Mouse (Mus musculus): ENCODE results near the gene Cyp4a12a.
"Not testable (repeated sequence)": the region's sequence is repeated elsewhere in the genome, so short reads cannot be mapped to it uniquely, and the experiment has no call there.

Gene Cyp4a12a

DNA sequence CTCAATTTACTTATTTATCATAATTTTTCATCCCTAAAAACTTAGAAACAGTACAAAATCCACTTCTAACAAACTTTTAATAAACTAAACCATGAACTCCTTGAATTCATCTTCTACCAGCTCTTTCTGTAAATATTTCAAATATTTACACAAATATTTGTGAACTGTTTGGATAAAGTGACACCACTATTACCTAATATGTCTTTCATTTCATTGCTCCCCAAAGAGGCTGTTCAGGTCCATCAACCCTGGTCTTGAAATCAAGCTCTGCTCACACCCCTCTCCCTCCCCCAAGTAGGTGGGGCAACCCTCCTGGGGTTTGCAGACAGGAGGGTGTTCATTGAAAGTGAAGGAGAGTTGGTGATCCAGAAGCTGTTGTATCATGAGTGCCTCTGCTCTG is at the start of gene Cyp4a12a:
Cyp4a12a (plus strand) TSS at position 301 of the 400 bp plus-strand sequence.
- in situ Hi-C loops (cut with MseI, MboI): not testable (repeated sequence)

DNA sequence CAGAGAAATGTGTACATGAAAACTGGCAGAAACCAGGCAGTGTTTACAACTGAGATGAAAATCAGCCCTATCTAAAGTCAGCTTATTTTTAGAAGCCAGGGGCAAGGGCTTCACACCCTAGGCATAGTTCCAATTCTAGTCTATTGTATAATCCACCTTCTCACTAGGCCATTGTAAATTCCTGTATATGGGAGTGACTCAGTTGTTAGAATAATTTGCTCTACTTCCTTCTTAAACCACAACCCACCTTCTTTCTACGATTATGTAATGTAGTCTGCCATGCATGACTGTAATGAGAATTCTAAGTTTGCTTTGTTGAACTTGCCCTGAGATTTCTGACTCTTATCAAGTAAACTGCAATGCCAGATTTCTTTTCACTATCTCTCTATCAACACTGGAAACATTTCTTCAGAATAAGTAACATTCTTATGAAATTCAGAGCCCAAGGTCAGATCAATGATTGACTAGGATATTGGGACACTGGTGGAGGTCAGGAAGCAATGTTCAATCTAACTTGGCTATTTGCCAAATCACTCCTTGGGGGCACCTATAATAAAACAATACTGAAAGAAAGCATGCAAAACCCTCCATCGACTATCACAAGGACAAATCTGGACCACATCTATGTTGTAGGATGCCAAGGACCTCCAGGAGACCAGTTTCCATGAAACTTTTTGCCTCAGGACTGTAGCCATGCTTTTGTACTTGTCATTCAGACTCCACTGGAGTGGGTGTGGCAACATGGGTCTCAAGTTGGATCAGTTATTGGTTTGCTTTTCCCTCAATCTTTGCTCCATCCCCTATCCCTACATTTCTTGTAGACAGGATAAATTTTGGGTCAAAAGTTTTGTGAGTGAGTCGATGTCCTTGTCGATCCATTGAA is 33.9 kb upstream of the Cyp4a12a start:
- in situ Hi-C loops (cut with MseI, MboI): not testable (repeated sequence)

DNA sequence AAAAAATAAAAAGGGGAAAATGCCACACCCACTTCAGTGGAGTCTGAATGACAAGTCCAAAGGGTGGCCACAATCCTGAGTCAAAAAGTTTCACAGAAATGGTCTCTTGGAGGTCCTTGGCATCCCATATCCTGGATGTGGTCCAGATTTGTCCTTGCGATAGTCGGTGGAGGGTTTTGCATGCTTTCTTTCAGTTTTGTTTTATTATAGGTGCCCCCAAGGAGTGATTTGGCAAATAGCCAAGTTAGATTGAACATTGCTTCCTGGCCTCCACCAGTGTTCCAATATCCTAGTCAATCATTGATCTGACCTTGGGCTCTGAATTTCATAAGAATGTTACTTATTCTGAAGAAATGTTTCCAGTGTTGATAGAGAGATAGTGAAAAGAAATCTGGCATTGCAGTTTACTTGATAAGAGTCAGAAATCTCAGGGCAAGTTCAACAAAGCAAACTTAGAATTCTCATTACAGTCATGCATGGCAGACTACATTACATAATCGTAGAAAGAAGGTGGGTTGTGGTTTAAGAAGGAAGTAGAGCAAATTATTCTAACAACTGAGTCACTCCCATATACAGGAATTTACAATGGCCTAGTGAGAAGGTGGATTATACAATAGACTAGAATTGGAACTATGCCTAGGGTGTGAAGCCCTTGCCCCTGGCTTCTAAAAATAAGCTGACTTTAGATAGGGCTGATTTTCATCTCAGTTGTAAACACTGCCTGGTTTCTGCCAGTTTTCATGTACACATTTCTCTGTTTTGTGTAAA is 20.4 kb upstream of the Cyp4a12a start:
- in situ Hi-C loops (cut with MseI, MboI): not testable (repeated sequence)

DNA sequence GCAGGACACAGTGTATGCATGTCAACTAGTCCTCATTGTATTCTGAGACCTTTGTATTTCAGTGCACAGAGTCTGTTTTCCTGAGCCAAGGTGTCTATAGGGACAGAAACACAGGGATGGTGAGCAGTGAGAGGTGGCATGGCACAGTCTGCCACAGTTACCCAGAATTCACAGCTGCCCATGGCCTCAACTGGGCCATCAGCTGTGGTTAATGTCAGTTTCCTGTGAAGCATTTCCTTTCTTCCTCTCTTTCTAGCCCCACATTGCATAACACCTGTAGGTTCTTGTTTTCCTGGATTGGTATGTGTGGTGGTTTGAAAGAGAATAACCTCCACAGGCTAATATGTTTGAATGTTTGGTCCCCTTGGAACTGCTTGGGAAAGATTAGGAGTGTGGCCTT is 18.5 kb upstream of the Cyp4a12a start:
- in situ Hi-C loops (cut with MseI, MboI): no loop called here

DNA sequence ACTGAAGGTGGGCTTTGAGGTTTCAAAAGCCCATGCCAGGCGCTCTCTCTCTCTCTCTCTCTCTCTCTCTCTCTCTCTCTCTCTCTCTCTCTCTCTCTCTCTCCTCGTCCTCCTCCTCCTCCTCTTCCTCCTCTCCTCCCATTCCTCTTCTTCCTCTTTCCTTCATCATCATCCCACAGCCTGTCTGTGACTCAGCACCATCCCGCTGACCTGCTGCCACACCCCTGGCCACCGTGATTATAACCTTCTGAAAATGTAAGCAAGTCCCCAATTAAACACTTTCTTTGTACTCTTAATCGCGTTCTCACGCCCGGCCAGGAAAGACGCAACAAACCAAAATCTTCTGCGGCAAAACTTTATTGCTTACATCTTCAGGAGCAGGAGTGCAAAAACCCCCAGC is 18.1 kb upstream of the Cyp4a12a start:
- in situ Hi-C loops (cut with MseI, MboI): not testable (repeated sequence)

DNA sequence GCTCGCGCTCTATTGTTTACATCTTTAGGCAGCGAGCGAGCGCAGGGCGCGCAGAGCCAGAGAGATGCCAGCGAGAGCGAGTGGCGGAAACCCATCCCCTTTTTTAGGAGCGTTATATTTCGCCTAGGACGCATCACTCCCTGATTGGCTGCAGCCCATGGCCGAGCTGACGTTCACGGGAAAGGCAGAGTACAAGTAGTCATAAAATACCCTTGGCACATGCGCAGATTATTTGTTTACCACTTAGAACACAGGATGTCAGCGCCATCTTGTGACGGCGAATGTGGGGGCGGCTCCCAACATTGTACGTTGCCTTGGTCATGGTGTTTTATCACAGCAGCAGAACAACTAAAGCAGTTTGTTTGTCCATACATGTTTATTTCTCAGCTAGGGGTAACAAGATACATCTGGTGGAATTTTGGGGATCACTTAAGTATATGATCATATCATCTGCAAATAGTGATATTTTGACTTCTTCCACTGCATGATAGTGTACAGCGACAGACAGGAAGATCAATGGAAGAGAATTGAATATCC is 17.5 kb upstream of the Cyp4a12a start:
- in situ Hi-C loops (cut with MseI, MboI): not testable (repeated sequence)

DNA sequence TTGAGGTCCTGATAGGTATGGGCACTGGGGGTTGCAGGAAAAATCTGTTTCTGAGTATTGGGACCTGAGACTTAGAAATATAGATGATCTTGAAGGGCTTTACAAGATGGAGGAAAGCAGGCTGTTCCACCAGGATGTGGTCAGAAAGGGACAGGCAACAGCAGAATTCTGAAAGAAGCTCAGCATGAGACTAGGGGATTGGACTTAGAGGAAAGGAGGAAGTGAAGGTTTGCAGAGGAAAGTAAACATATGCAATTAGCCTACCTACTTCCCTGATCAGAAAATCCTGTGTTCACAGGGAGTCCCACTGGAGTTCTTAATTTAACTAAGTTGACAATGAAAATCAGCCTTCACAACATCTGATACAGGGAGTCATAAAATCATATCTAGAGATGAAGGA is 26.9 kb downstream of the Cyp4a12a start:
- in situ Hi-C loops (cut with MseI, MboI): not testable (repeated sequence)

DNA sequence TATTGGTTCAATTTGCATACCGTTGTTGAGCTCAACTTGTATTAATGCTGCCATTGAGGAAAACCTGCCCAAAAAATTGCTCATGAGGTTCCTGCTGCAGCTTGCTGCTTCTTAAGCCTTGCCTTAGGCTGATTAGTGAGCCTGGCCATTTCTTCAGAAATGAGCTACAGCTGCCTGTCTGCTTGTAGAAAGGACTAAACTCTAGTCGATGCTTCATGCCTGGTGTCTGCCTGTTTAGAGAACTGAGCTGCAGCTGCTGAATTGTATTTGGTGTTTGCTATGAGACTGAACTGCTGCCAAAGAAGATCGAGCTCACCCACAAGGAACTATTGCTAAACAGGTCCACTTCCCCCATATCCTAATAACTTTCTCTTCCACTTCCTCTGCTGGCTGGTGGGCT is 66.8 kb downstream of the Cyp4a12a start:
- in situ Hi-C loops (cut with MseI, MboI): not testable (repeated sequence)

DNA sequence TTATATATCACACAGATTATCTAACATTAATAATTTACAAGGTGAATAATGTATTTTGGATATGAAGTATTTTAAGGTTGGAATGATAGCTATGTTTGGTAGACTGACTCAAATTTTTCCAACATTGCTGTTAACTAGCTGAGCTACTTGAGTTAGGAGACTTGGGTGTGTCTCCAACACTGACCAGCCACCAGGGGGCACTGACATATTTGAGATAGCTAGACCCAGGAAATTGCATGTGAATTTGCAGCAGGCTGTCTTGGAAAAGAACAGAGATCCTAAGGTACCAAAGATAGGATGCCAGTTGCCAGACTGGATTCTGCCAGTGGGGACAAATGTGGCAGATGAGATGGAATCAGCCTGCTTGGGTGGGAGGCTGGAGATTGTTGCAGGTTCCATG is 69.2 kb downstream of the Cyp4a12a start:
- in situ Hi-C loops (cut with MseI, MboI): not testable (repeated sequence)
